In genomic region chr11:33934286-33934685, GRCm38 (mm10) we compare ENCODE assay signal across 12 mouse cellular contexts. TPM values are rescaled to one million over a fixed set of nuclear protein-coding genes. Genes with fewer than 3 reads are reported as not detected.
DNase-seq lines count a peak whose midpoint lies in the region; ATAC-seq and TF ChIP-seq lines count a peak whose summit lies in the region.
"Had no signal": no experiment of that assay in that cellular context is flagged by ENCODE, and none has a peak within 500 bp of the region (broad histone marks: within the 10 kb centered on the region; RNA-seq: fewer than 3 reads in every experiment).

No protein-coding gene starts in this region.

- no peak overlapping the region for H3K27ac ChIP-seq in liver, embryonic 11.5 days (ENCODE audit: low read depth, low read length)
- H3K27ac ChIP-seq in ES-Bruce4 (ENCODE audit: insufficient read depth, low read length), result no peak overlapping the region
- no peak overlapping the region for H3K27ac ChIP-seq in cortical plate, adult 2 months (ENCODE audit: insufficient read depth, low read length)
- no peak overlapping the region for H3K27ac ChIP-seq in limb, embryonic 10.5 days
- H3K27ac ChIP-seq in heart, embryonic 11.5 days (ENCODE audit: low read depth, low read length), result no peak overlapping the region
- H3K27ac ChIP-seq: forebrain, embryonic 13.5 days; hindbrain, embryonic 12.5 days had no signal

- H3K9me3 ChIP-seq in liver, embryonic 11.5 days (ENCODE audit: control insufficient read depth, low read length), result no peaks in the 10 kb centered on the region
- H3K9me3 ChIP-seq in ES-Bruce4 (replicated peaks; ENCODE audit: control insufficient read depth, insufficient read depth, low read length, poor library complexity, severe bottlenecking), result no peaks in the 10 kb centered on the region
- no peaks in the 10 kb centered on the region for H3K9me3 ChIP-seq in limb, embryonic 10.5 days (replicated peaks)
- no peaks in the 10 kb centered on the region for H3K9me3 ChIP-seq in heart, embryonic 11.5 days (replicated peaks; ENCODE audit: control insufficient read depth, low read length)
- H3K9me3 ChIP-seq: forebrain, embryonic 13.5 days; hindbrain, embryonic 12.5 days had no signal

- no peak for TF ChIP-seq EP300 in ES-Bruce4 (IDR thresholded peaks at IDR 0.05; ENCODE audit: insufficient read depth, low read depth, low read length)

- H3K36me3 ChIP-seq in liver, embryonic 11.5 days (ENCODE audit: control insufficient read depth, insufficient read depth, low read length), result no peaks in the 10 kb centered on the region
- no peaks in the 10 kb centered on the region for H3K36me3 ChIP-seq in ES-Bruce4 (ENCODE audit: control insufficient read depth, insufficient read depth, low read length, poor library complexity, severe bottlenecking)
- no peaks in the 10 kb centered on the region for H3K36me3 ChIP-seq in limb, embryonic 10.5 days
- no peaks in the 10 kb centered on the region for H3K36me3 ChIP-seq in heart, embryonic 11.5 days (ENCODE audit: control insufficient read depth, insufficient read depth, low read length)
- H3K36me3 ChIP-seq: hindbrain, embryonic 12.5 days had no signal

- no peak for ATAC-seq in liver, embryonic 11.5 days (replicated peaks; ENCODE audit: low FRiP score)
- no peak for ATAC-seq in heart, embryonic 11.5 days (replicated peaks; ENCODE audit: insufficient number of reproducible peaks, low FRiP score, low TSS enrichment)
- ATAC-seq: forebrain, embryonic 13.5 days had no signal

- WGBS in liver, embryonic 11.5 days, result 59% methylated on average over 9 of the region's 9 CpGs
- 60% methylated on average over 9 of the region's 9 CpGs for WGBS in limb, embryonic 10.5 days
- WGBS in heart, embryonic 11.5 days (ENCODE audit: insufficient replicate concordance), result 52% methylated on average over 9 of the region's 9 CpGs

- peak; percentile 89 for TF ChIP-seq CTCF in ES-Bruce4 (IDR thresholded peaks at IDR 0.05; ENCODE audit: low read depth, low read length)
- TF ChIP-seq CTCF in cortical plate, adult 2 months (IDR thresholded peaks at IDR 0.05; ENCODE audit: extremely low read depth, insufficient read depth, low read length), result 0 out of 2 replicates have a peak, but pooled peaks have one; percentile 7

- no peak for TF ChIP-seq POLR2A in ES-Bruce4 (IDR thresholded peaks at IDR 0.05; ENCODE audit: insufficient read depth, low read length)
- TF ChIP-seq POLR2A in cortical plate, adult 2 months (IDR thresholded peaks at IDR 0.05; ENCODE audit: extremely low read depth, insufficient read depth, low read length), result no peak

- H3K4me2 ChIP-seq in liver, embryonic 11.5 days, result no peak overlapping the region
- H3K4me2 ChIP-seq in heart, embryonic 11.5 days, result no peak overlapping the region
- H3K4me2 ChIP-seq: forebrain, embryonic 13.5 days; hindbrain, embryonic 12.5 days had no signal

- no peak overlapping the region for H3K9ac ChIP-seq in liver, embryonic 11.5 days (ENCODE audit: low read depth, low read length)
- H3K9ac ChIP-seq in ES-Bruce4 (ENCODE audit: low read depth, poor library complexity, severe bottlenecking), result no peak overlapping the region
- no peak overlapping the region for H3K9ac ChIP-seq in heart, embryonic 11.5 days (ENCODE audit: low read depth, low read length)
- H3K9ac ChIP-seq: forebrain, embryonic 13.5 days; hindbrain, embryonic 12.5 days had no signal

- peak; percentile 21 for DNase-seq in liver
- no peak for DNase-seq in liver, embryonic 11.5 days (ENCODE audit: low spot score)
- DNase-seq in thymus, postnatal 0 days (ENCODE audit: low spot score), result peak; percentile 49
- no peak for DNase-seq in limb, embryonic 10.5 days (ENCODE audit: low spot score)
- DNase-seq in right cerebral cortex, postnatal 4 days, result no peak
- DNase-seq: kidney, postnatal 25 days; lung, postnatal 10 days had no signal

- H3K4me1 ChIP-seq in liver, embryonic 11.5 days (replicated peaks; ENCODE audit: control insufficient read depth, insufficient read depth, low read length), result peaks cover 5% of the 10 kb centered on the region; the same call in 1 of the 2 replicates
- no peaks in the 10 kb centered on the region for H3K4me1 ChIP-seq in ES-Bruce4 (ENCODE audit: control insufficient read depth, insufficient read depth, low read length)
- peaks cover 2% of the 10 kb centered on the region; the same call in 1 of the 2 replicates for H3K4me1 ChIP-seq in cortical plate, adult 2 months (ENCODE audit: control insufficient read depth, insufficient read depth, low read length)
- H3K4me1 ChIP-seq in limb, embryonic 10.5 days, result peaks cover 32% of the 10 kb centered on the region
- H3K4me1 ChIP-seq in heart, embryonic 11.5 days (ENCODE audit: control insufficient read depth, insufficient read depth, low read length), result no peaks in the 10 kb centered on the region

- H3K4me3 ChIP-seq in liver, embryonic 11.5 days (ENCODE audit: low read depth, low read length), result no peak overlapping the region
- no peak overlapping the region for H3K4me3 ChIP-seq in ES-Bruce4 (ENCODE audit: low read depth, low read length)
- H3K4me3 ChIP-seq in cortical plate, adult 2 months (ENCODE audit: insufficient read depth, low read length), result no peak overlapping the region
- no peak overlapping the region for H3K4me3 ChIP-seq in limb, embryonic 10.5 days
- no peak overlapping the region for H3K4me3 ChIP-seq in heart, embryonic 11.5 days (ENCODE audit: low read depth, low read length)
- H3K4me3 ChIP-seq: forebrain, embryonic 13.5 days; hindbrain, embryonic 12.5 days had no signal

- no peaks in the 10 kb centered on the region for H3K27me3 ChIP-seq in liver, embryonic 11.5 days (replicated peaks; ENCODE audit: control insufficient read depth, insufficient read depth, low read length)
- H3K27me3 ChIP-seq in ES-Bruce4 (ENCODE audit: control insufficient read depth, insufficient read depth, low read length, poor library complexity, severe bottlenecking), result no peaks in the 10 kb centered on the region
- H3K27me3 ChIP-seq in limb, embryonic 10.5 days (ENCODE audit: low read depth, poor library complexity, severe bottlenecking), result no peaks in the 10 kb centered on the region
- no peaks in the 10 kb centered on the region for H3K27me3 ChIP-seq in heart, embryonic 11.5 days (ENCODE audit: control insufficient read depth, insufficient read depth, low read length)
- H3K27me3 ChIP-seq: forebrain, embryonic 13.5 days; hindbrain, embryonic 12.5 days had no signal

RNA-seq across cellular contexts. Expression of gene Kcnmb1, which starts 28.5 kb away (rescaled TPM):
- polyA plus RNA-seq in liver, embryonic 11.5 days (2014; fragmentation: Nextera tagmentation; extraction: Ambion mirVana), result 0.14 and 0.25 TPM in 2 replicates
- polyA plus RNA-seq in ES-Bruce4 (2011; ENCODE audit: insufficient read depth, insufficient read length, low read depth, missing spikeins), result not detected in 2 replicates
- 0.57 and 0.63 TPM in 2 replicates for polyA plus RNA-seq in cortical plate, adult 2 months (2012; rRNA removed)
- polyA plus RNA-seq in thymus, postnatal 0 days (2015; fragmentation: Nextera tagmentation; extraction: Ambion mirVana), result 0.23 and 0.34 TPM in 2 replicates
- polyA plus RNA-seq in limb, embryonic 10.5 days (2016; fragmentation: Nextera tagmentation; extraction: Ambion mirVana), result 0.10 TPM in 2 replicates
- polyA plus RNA-seq in heart, embryonic 11.5 days (2014; fragmentation: Nextera tagmentation; extraction: Ambion mirVana), result 6.8 and 7.3 TPM in 2 replicates

RNA-seq across cellular contexts. Expression of gene Kcnip1, which starts 58.7 kb away (rescaled TPM):
- 1.2 and 2.0 TPM in 2 replicates for polyA plus RNA-seq in liver, embryonic 11.5 days (2014; fragmentation: Nextera tagmentation; extraction: Ambion mirVana)
- not detected in 2 replicates for polyA plus RNA-seq in ES-Bruce4 (2011; ENCODE audit: insufficient read depth, insufficient read length, low read depth, missing spikeins)
- 31.6 and 32.2 TPM in 2 replicates for polyA plus RNA-seq in cortical plate, adult 2 months (2012; rRNA removed)
- polyA plus RNA-seq in thymus, postnatal 0 days (2015; fragmentation: Nextera tagmentation; extraction: Ambion mirVana), result 0.14 and 0.22 TPM in 2 replicates
- polyA plus RNA-seq in limb, embryonic 10.5 days (2016; fragmentation: Nextera tagmentation; extraction: Ambion mirVana), result 0.74 and 0.94 TPM in 2 replicates
- 0.44 and 0.77 TPM in 2 replicates for polyA plus RNA-seq in heart, embryonic 11.5 days (2014; fragmentation: Nextera tagmentation; extraction: Ambion mirVana)

Comparison
In these comparisons a context has a peak if more than half of its experiments do, and no peak if none do; other contexts are left out.
1. DNase-seq: peak in liver (single experiment) and thymus, postnatal 0 days (single experiment); none in liver, embryonic 11.5 days (single experiment), limb, embryonic 10.5 days (single experiment) and right cerebral cortex, postnatal 4 days (single experiment).
2. RNA of gene Kcnip1, which starts 58.7 kb away (polyA plus RNA-seq): 31.6 to 32.2 TPM in cortical plate, adult 2 months; 1.2 to 2.0 TPM in liver, embryonic 11.5 days, 0.74 to 0.94 TPM in limb, embryonic 10.5 days, 0.44 to 0.77 TPM in heart, embryonic 11.5 days, 0.14 to 0.22 TPM in thymus, postnatal 0 days and not detected in ES-Bruce4; every median in the first group is over 10 times any median in the second.